Mouse (Mus musculus): ENCODE results near the gene Lefty1. TPM values are rescaled to one million over a fixed set of nuclear protein-coding genes. Genes with fewer than 3 reads are reported as not detected.
A peak's percentile ranks its signal among the peaks of the same experiment; 100 is the strongest.
"Not testable (repeated sequence)": the region's sequence is repeated elsewhere in the genome, so short reads cannot be mapped to it uniquely, and the experiment has no call there.

The Lefty1 gene
- polyA plus RNA-seq, 1 experiment: 7.1 TPM

- no peaks in the 10 kb centered on the region; the same call in 1 of the 2 replicates for H3K36me3 ChIP-seq (ENCODE audit: control insufficient read depth, insufficient read depth, low read length)
- no peaks in the 10 kb centered on the region for H3K27me3 ChIP-seq (ENCODE audit: control insufficient read depth, insufficient read depth, low read length)
- no peak for TF ChIP-seq POLR2A (IDR thresholded peaks at IDR 0.05; ENCODE audit: low read depth, low read length)
- TF ChIP-seq CTCF (IDR thresholded peaks at IDR 0.05; ENCODE audit: extremely low read depth, insufficient read length, insufficient replicate concordance, low read depth, low read length): no peak
- H3K27ac ChIP-seq (ENCODE audit: insufficient read depth, low read depth, low read length): no peak overlapping the region
- H3K4me3 ChIP-seq (ENCODE audit: low read depth, low read length): no peak overlapping the region
- WGBS: 78% methylated on average over 24 of the region's 24 CpGs
- peaks cover 7% of the 10 kb centered on the region; the same call in 1 of the 2 replicates for H3K4me1 ChIP-seq (ENCODE audit: control insufficient read depth, insufficient read depth, insufficient read length, low read length)
These were observed 44.8 kb downstream of the Lefty1 start for GRCm38 (mm10) chr1:180979484-180980251.

GRCm38 (mm10) chr1:180980464-180980863 lies 45.6 kb downstream of the Lefty1 start:
- Histone ChIP-seq H3K4me1 (ENCODE audit: control insufficient read depth, insufficient read depth, insufficient read length, low read length) (peaks cover 7% of the 10 kb centered on the region; the same call in 1 of the 2 replicates), H3K27ac (ENCODE audit: insufficient read depth, low read depth, low read length) (no peak overlapping the region), H3K27me3 (ENCODE audit: control insufficient read depth, insufficient read depth, low read length) (no peaks in the 10 kb centered on the region), H3K36me3 (ENCODE audit: control insufficient read depth, insufficient read depth, low read length) (no peaks in the 10 kb centered on the region), H3K4me3 (ENCODE audit: low read depth, low read length) (no peak overlapping the region)
- TF ChIP-seq CTCF (IDR thresholded peaks at IDR 0.05; ENCODE audit: extremely low read depth, insufficient read length, insufficient replicate concordance, low read depth, low read length) (peak; percentile 13; the same call in 1 of the 2 replicates), POLR2A (IDR thresholded peaks at IDR 0.05; ENCODE audit: low read depth, low read length) (no peak)
- WGBS: 71% methylated on average over 2 of the region's 2 CpGs

- not testable (repeated sequence) for H3K36me3 ChIP-seq (ENCODE audit: control insufficient read depth, insufficient read depth, low read length); H3K27ac ChIP-seq (ENCODE audit: insufficient read depth, low read depth, low read length); H3K4me1 ChIP-seq (ENCODE audit: control insufficient read depth, insufficient read depth, insufficient read length, low read length); H3K4me3 ChIP-seq (ENCODE audit: low read depth, low read length); H3K27me3 ChIP-seq (ENCODE audit: control insufficient read depth, insufficient read depth, low read length)
- WGBS: 66% methylated on average over 7 of the region's 7 CpGs
These were observed 46.6 kb downstream of the Lefty1 start for GRCm38 (mm10) chr1:180981298-180982046.

- H3K4me3 ChIP-seq (ENCODE audit: low read depth, low read length): no peak overlapping the region
- WGBS: 93% methylated on average over 8 of the region's 8 CpGs
- H3K36me3 ChIP-seq (ENCODE audit: control insufficient read depth, insufficient read depth, low read length): no peaks in the 10 kb centered on the region
- TF ChIP-seq POLR2A (IDR thresholded peaks at IDR 0.05; ENCODE audit: low read depth, low read length): no peak
- no peaks in the 10 kb centered on the region for H3K27me3 ChIP-seq (ENCODE audit: control insufficient read depth, insufficient read depth, low read length)
- H3K27ac ChIP-seq (ENCODE audit: insufficient read depth, low read depth, low read length): no peak overlapping the region
- H3K4me1 ChIP-seq (ENCODE audit: control insufficient read depth, insufficient read depth, insufficient read length, low read length): peaks cover 2% of the 10 kb centered on the region; the same call in 1 of the 2 replicates
These were observed 51.9 kb downstream of the Lefty1 start for GRCm38 (mm10) chr1:180986701-180987100.

GRCm38 (mm10) chr1:180987759-180988158 lies 52.9 kb downstream of the Lefty1 start:
- H3K4me3 ChIP-seq (ENCODE audit: low read depth, low read length): no peak overlapping the region
- H3K27me3 ChIP-seq (ENCODE audit: control insufficient read depth, insufficient read depth, low read length): no peaks in the 10 kb centered on the region
- H3K27ac ChIP-seq (ENCODE audit: insufficient read depth, low read depth, low read length): no peak overlapping the region
- TF ChIP-seq POLR2A (IDR thresholded peaks at IDR 0.05; ENCODE audit: low read depth, low read length): no peak
- TF ChIP-seq CTCF (IDR thresholded peaks at IDR 0.05; ENCODE audit: extremely low read depth, insufficient read length, insufficient replicate concordance, low read depth, low read length): peak; percentile 96
- no peaks in the 10 kb centered on the region for H3K36me3 ChIP-seq (ENCODE audit: control insufficient read depth, insufficient read depth, low read length)
- no peaks in the 10 kb centered on the region for H3K4me1 ChIP-seq (ENCODE audit: control insufficient read depth, insufficient read depth, insufficient read length, low read length)
- 2% methylated on average over 9 of the region's 9 CpGs for WGBS

Other genes starting within 250 kb of the Lefty1 start
- gene Mixl1, start 238.0 kb upstream of the Lefty1 start, polyA plus RNA-seq (2012; rRNA removed): not detected in 2 replicates
- gene Acbd3, start 209.0 kb upstream of the Lefty1 start, polyA plus RNA-seq (2012; rRNA removed): 5.5 and 10.7 TPM in 2 replicates
- gene H3f3a, start 121.1 kb upstream of the Lefty1 start, polyA plus RNA-seq (2012; rRNA removed): 156 and 262 TPM in 2 replicates
- gene Sde2, start 83.9 kb upstream of the Lefty1 start, polyA plus RNA-seq (2012; rRNA removed): 3.2 and 5.9 TPM in 2 replicates
- not detected in 2 replicates for gene Lefty2, start 41.9 kb upstream of the Lefty1 start, polyA plus RNA-seq (2012; rRNA removed)
- 21.8 and 23.2 TPM in 2 replicates for gene Pycr2, start 30.7 kb upstream of the Lefty1 start, polyA plus RNA-seq (2012; rRNA removed)
- 23.5 and 31.9 TPM in 2 replicates for gene Tmem63a, start 7.3 kb downstream of the Lefty1 start, polyA plus RNA-seq (2012; rRNA removed)
- gene Ephx1, start 85.9 kb downstream of the Lefty1 start, polyA plus RNA-seq (2012; rRNA removed): 10.0 and 10.6 TPM in 2 replicates
- not detected in 2 replicates for gene 9130409I23Rik, start 116.2 kb downstream of the Lefty1 start, polyA plus RNA-seq (2012; rRNA removed)
- gene Nvl, start 209.2 kb downstream of the Lefty1 start, polyA plus RNA-seq (2012; rRNA removed): 2.4 and 3.4 TPM in 2 replicates
- gene Cnih4, start 209.7 kb downstream of the Lefty1 start, polyA plus RNA-seq (2012; rRNA removed): 9.2 and 19.6 TPM in 2 replicates

All from small intestine, adult 2 months (tissue).